Mouse (Mus musculus) neural tube, embryonic 11.5 days (tissue): ENCODE data around the gene Olfr544. TPM values are rescaled to one million over a fixed set of nuclear protein-coding genes. Genes with fewer than 3 reads are reported as not detected.

Experiments
- polyA plus RNA-seq: library from polyadenylated mRNA; unstranded; fragments of >200 nt; fragmentation: Nextera tagmentation; extraction: Ambion mirVana; gene quantifications from 2 replicates; pipeline ENCODE4 v1.2.1, GENCODE M21; 2014

The Olfr544 gene
- polyA plus RNA-seq, 1 experiment from 2014 or later, result 0.07 TPM

Other genes with a start within 250 kb of the Olfr544 start
- 35.1 and 38.8 TPM in 2 replicates for gene Rhog, start 232.3 kb downstream of the Olfr544 start, polyA plus RNA-seq
- 11.0 and 11.2 TPM in 2 replicates for gene Stim1, start 220.5 kb downstream of the Olfr544 start, polyA plus RNA-seq
- gene Rrm1, start 46.6 kb downstream of the Olfr544 start, polyA plus RNA-seq, result 203 and 211 TPM in 2 replicates
- gene Olfr543, start 6.6 kb downstream of the Olfr544 start, polyA plus RNA-seq, result 0.31 TPM in 1 of 2 replicates, not detected in the other
- gene Olfr545, start 11.3 kb upstream of the Olfr544 start, polyA plus RNA-seq, result 0.08 TPM in 1 of 2 replicates, not detected in the other
- gene Olfr547, start 46.4 kb upstream of the Olfr544 start, polyA plus RNA-seq, result not detected in 2 replicates
- gene Olfr548-ps1, start 52.6 kb upstream of the Olfr544 start, polyA plus RNA-seq, result not detected in 2 replicates
- gene Olfr549, start 61.6 kb upstream of the Olfr544 start, polyA plus RNA-seq, result not detected in 2 replicates
- 0.13 and 0.14 TPM in 2 replicates for gene Trim21, start 77.2 kb upstream of the Olfr544 start, polyA plus RNA-seq
- not detected in 2 replicates for gene Olfr550, start 83.1 kb upstream of the Olfr544 start, polyA plus RNA-seq
- not detected in 2 replicates for gene Olfr551, start 103.6 kb upstream of the Olfr544 start, polyA plus RNA-seq
- not detected in 2 replicates for gene Olfr552, start 109.5 kb upstream of the Olfr544 start, polyA plus RNA-seq
- not detected in 2 replicates for gene Olfr553, start 129.9 kb upstream of the Olfr544 start, polyA plus RNA-seq
- not detected in 2 replicates for gene Olfr554, start 150.1 kb upstream of the Olfr544 start, polyA plus RNA-seq
- not detected in 2 replicates for gene Olfr555, start 170.5 kb upstream of the Olfr544 start, polyA plus RNA-seq
- not detected in 2 replicates for gene Olfr556, start 176.6 kb upstream of the Olfr544 start, polyA plus RNA-seq
- gene Trim68, start 199.0 kb upstream of the Olfr544 start, polyA plus RNA-seq, result 10.2 and 11.2 TPM in 2 replicates
- gene Olfr557, start 207.6 kb upstream of the Olfr544 start, polyA plus RNA-seq, result not detected in 2 replicates
- 0.53 and 0.55 TPM in 2 replicates for gene Olfr558, start 213.9 kb upstream of the Olfr544 start, polyA plus RNA-seq
- gene Olfr33, start 230.8 kb upstream of the Olfr544 start, polyA plus RNA-seq, result not detected in 2 replicates
- not detected in 2 replicates for gene Olfr559, start 239.2 kb upstream of the Olfr544 start, polyA plus RNA-seq